Mouse (Mus musculus): ENCODE results near the gene Far1. TPM values are rescaled to one million over a fixed set of nuclear protein-coding genes. Genes with fewer than 3 reads are reported as not detected.

The Far1 gene
- polyA plus RNA-seq, 1 experiment = 8.2 TPM

- no peaks in the 10 kb centered on the region for H3K79me2 ChIP-seq (ENCODE audit: control insufficient read depth, insufficient read depth)
- no peak overlapping the region for H3K4me2 ChIP-seq (ENCODE audit: low read depth)
- TF ChIP-seq REST (IDR thresholded peaks at IDR 0.05; ENCODE audit: insufficient read depth, insufficient read length) (no peak), CEBPB (IDR thresholded peaks at IDR 0.05; ENCODE audit: insufficient read depth, poor library complexity, severe bottlenecking) (no peak), POLR2A (IDR thresholded peaks at IDR 0.05; ENCODE audit: insufficient read length, low read depth) (no peak), SRF (IDR thresholded peaks at IDR 0.05; ENCODE audit: control insufficient read depth, insufficient read length, low read depth) (no peak), E2F4 (IDR thresholded peaks at IDR 0.05; ENCODE audit: insufficient read depth) (no peak), TCF12 (IDR thresholded peaks at IDR 0.05; ENCODE audit: insufficient read depth, poor library complexity, severe bottlenecking) (no peak), MAX (IDR thresholded peaks at IDR 0.05; ENCODE audit: low read depth) (no peak), TCF3 (IDR thresholded peaks at IDR 0.05; ENCODE audit: insufficient read length, low read depth) (no peak), USF1 (IDR thresholded peaks at IDR 0.05; ENCODE audit: low read depth) (no peak), MYOG (IDR thresholded peaks at IDR 0.05; ENCODE audit: control insufficient read depth in 1 of 3, insufficient read depth in 1 of 3, insufficient read length in 2 of 3, low read depth in 2 of 3) (no peak), MYOD1 (IDR thresholded peaks at IDR 0.05; ENCODE audit: control insufficient read depth in 1 of 3, insufficient read length in 2 of 3, low read depth in 2 of 3) (no peak), POLR2AphosphoS2 (IDR thresholded peaks at IDR 0.05; ENCODE audit: insufficient read length, low read depth) (no peak)
- no peaks in the 10 kb centered on the region for H3K36me3 ChIP-seq (ENCODE audit: control insufficient read depth, insufficient read depth)
- H3K27me3 ChIP-seq (ENCODE audit: control insufficient read depth, insufficient read depth, insufficient read length) = no peaks in the 10 kb centered on the region
- H3K4me3 ChIP-seq = no peak overlapping the region
- H3ac ChIP-seq (ENCODE audit: control insufficient read depth, insufficient read length) = no peak overlapping the region
Measured at GRCm38 (mm10) chr7:113590330-113590729, 76.7 kb downstream of the Far1 start.

GRCm38 (mm10) chr7:113591084-113591483 is 77.5 kb downstream of the Far1 start:
- Histone ChIP-seq H3K4me2 (ENCODE audit: low read depth) (no peak overlapping the region), H3ac (ENCODE audit: control insufficient read depth, insufficient read length) (no peak overlapping the region), H3K4me3 (no peak overlapping the region), H3K36me3 (ENCODE audit: control insufficient read depth, insufficient read depth) (no peaks in the 10 kb centered on the region), H3K27me3 (ENCODE audit: control insufficient read depth, insufficient read depth, insufficient read length) (no peaks in the 10 kb centered on the region), H3K79me2 (ENCODE audit: control insufficient read depth, insufficient read depth) (no peaks in the 10 kb centered on the region)
- no peak for TF ChIP-seq REST (IDR thresholded peaks at IDR 0.05; ENCODE audit: insufficient read depth, insufficient read length)
- no peak for TF ChIP-seq SRF (IDR thresholded peaks at IDR 0.05; ENCODE audit: control insufficient read depth, insufficient read length, low read depth)
- no peak for TF ChIP-seq MYOG (IDR thresholded peaks at IDR 0.05; ENCODE audit: control insufficient read depth in 1 of 3, insufficient read depth in 1 of 3, insufficient read length in 2 of 3, low read depth in 2 of 3)
- no peak for TF ChIP-seq MYOD1 (IDR thresholded peaks at IDR 0.05; ENCODE audit: control insufficient read depth in 1 of 3, insufficient read length in 2 of 3, low read depth in 2 of 3)
- TF ChIP-seq TCF12 (IDR thresholded peaks at IDR 0.05; ENCODE audit: insufficient read depth, poor library complexity, severe bottlenecking) = no peak

GRCm38 (mm10) chr7:113591557-113592354 is 78.1 kb downstream of the Far1 start:
- no peaks in the 10 kb centered on the region for H3K79me2 ChIP-seq (ENCODE audit: control insufficient read depth, insufficient read depth)
- TF ChIP-seq USF1 (IDR thresholded peaks at IDR 0.05; ENCODE audit: low read depth) = no peak
- H3ac ChIP-seq (ENCODE audit: control insufficient read depth, insufficient read length) = no peak overlapping the region
- H3K36me3 ChIP-seq (ENCODE audit: control insufficient read depth, insufficient read depth) = no peaks in the 10 kb centered on the region
- H3K4me3 ChIP-seq = no peak overlapping the region
- H3K27me3 ChIP-seq (ENCODE audit: control insufficient read depth, insufficient read depth, insufficient read length) = no peaks in the 10 kb centered on the region
- H3K4me2 ChIP-seq (ENCODE audit: low read depth) = no peak overlapping the region

GRCm38 (mm10) chr7:113592696-113593095 is 79.1 kb downstream of the Far1 start:
- Histone ChIP-seq H3ac (ENCODE audit: control insufficient read depth, insufficient read length) (no peak overlapping the region), H3K79me2 (ENCODE audit: control insufficient read depth, insufficient read depth) (no peaks in the 10 kb centered on the region), H3K27me3 (ENCODE audit: control insufficient read depth, insufficient read depth, insufficient read length) (no peaks in the 10 kb centered on the region), H3K36me3 (ENCODE audit: control insufficient read depth, insufficient read depth) (no peaks in the 10 kb centered on the region), H3K4me3 (no peak overlapping the region), H3K4me2 (ENCODE audit: low read depth) (no peak overlapping the region)
- no peak for TF ChIP-seq REST (IDR thresholded peaks at IDR 0.05; ENCODE audit: insufficient read depth, insufficient read length)
- TF ChIP-seq USF1 (IDR thresholded peaks at IDR 0.05; ENCODE audit: low read depth) = no peak
- TF ChIP-seq CEBPB (IDR thresholded peaks at IDR 0.05; ENCODE audit: insufficient read depth, poor library complexity, severe bottlenecking) = no peak
- TF ChIP-seq MAX (IDR thresholded peaks at IDR 0.05; ENCODE audit: low read depth) = no peak
- no peak for TF ChIP-seq MYOD1 (IDR thresholded peaks at IDR 0.05; ENCODE audit: control insufficient read depth in 1 of 3, insufficient read length in 2 of 3, low read depth in 2 of 3)
- TF ChIP-seq TCF3 (IDR thresholded peaks at IDR 0.05; ENCODE audit: insufficient read length, low read depth) = no peak
- TF ChIP-seq SRF (IDR thresholded peaks at IDR 0.05; ENCODE audit: control insufficient read depth, insufficient read length, low read depth) = no peak
- no peak for TF ChIP-seq POLR2A (IDR thresholded peaks at IDR 0.05; ENCODE audit: insufficient read length, low read depth)
- TF ChIP-seq MYOG (IDR thresholded peaks at IDR 0.05; ENCODE audit: control insufficient read depth in 1 of 3, insufficient read depth in 1 of 3, insufficient read length in 2 of 3, low read depth in 2 of 3) = no peak
- TF ChIP-seq TCF12 (IDR thresholded peaks at IDR 0.05; ENCODE audit: insufficient read depth, poor library complexity, severe bottlenecking) = no peak
- no peak for TF ChIP-seq E2F4 (IDR thresholded peaks at IDR 0.05; ENCODE audit: insufficient read depth)
- no peak for TF ChIP-seq POLR2AphosphoS2 (IDR thresholded peaks at IDR 0.05; ENCODE audit: insufficient read length, low read depth)

GRCm38 (mm10) chr7:113594363-113594762 is 80.7 kb downstream of the Far1 start:
- H3K79me2 ChIP-seq (ENCODE audit: control insufficient read depth, insufficient read depth) = no peaks in the 10 kb centered on the region
- no peak overlapping the region for H3ac ChIP-seq (ENCODE audit: control insufficient read depth, insufficient read length)
- no peaks in the 10 kb centered on the region for H3K36me3 ChIP-seq (ENCODE audit: control insufficient read depth, insufficient read depth)
- no peaks in the 10 kb centered on the region for H3K27me3 ChIP-seq (ENCODE audit: control insufficient read depth, insufficient read depth, insufficient read length)
- TF ChIP-seq MYOD1 (IDR thresholded peaks at IDR 0.05; ENCODE audit: control insufficient read depth in 1 of 3, insufficient read length in 2 of 3, low read depth in 2 of 3) = no peak
- TF ChIP-seq POLR2A (IDR thresholded peaks at IDR 0.05; ENCODE audit: insufficient read length, low read depth) = no peak
- no peak for TF ChIP-seq TCF3 (IDR thresholded peaks at IDR 0.05; ENCODE audit: insufficient read length, low read depth)
- no peak for TF ChIP-seq POLR2AphosphoS2 (IDR thresholded peaks at IDR 0.05; ENCODE audit: insufficient read length, low read depth)
- TF ChIP-seq MAX (IDR thresholded peaks at IDR 0.05; ENCODE audit: low read depth) = no peak
- no peak overlapping the region for H3K4me2 ChIP-seq (ENCODE audit: low read depth)
- no peak overlapping the region for H3K4me3 ChIP-seq
